Mouse (Mus musculus) heart, embryonic 11.5 days (tissue): ENCODE data around the gene D1Pas1. TPM values are rescaled to one million over a fixed set of nuclear protein-coding genes. Genes with fewer than 3 reads are reported as not detected.

Source experiments
- ATAC-seq: fragments of 200-750 bp; cut with Nextera tagmentation; replicated peaks from 2 replicates; pipeline ENCODE4 v1.8.0; 2017; ENCODE audit warnings: moderate library complexity; ENCODE audit not compliant: insufficient number of reproducible peaks, low FRiP score, low TSS enrichment
- H3K27ac ChIP-seq: fragments of 300-500 bp; sonication (generic); 2 replicates; pipeline ENCODE4 v1.5.1; 2014; ENCODE audit warnings: mild to moderate bottlenecking, low read depth, low read length
- H3K27me3 ChIP-seq: fragments of 300-500 bp; sonication (generic); 2 replicates; pipeline ENCODE4 v1.6.1; 2014; ENCODE audit warnings: mild to moderate bottlenecking, low read length, mixed read lengths; ENCODE audit not compliant: control insufficient read depth, insufficient read depth
- H3K36me3 ChIP-seq: fragments of 300-500 bp; sonication (generic); 2 replicates; pipeline ENCODE4 v1.6.1; 2014; ENCODE audit warnings: mild to moderate bottlenecking, low read length, moderate library complexity, mixed read lengths; ENCODE audit not compliant: control insufficient read depth, insufficient read depth
- H3K4me1 ChIP-seq: fragments of 300-500 bp; sonication (generic); 2 replicates; pipeline ENCODE4 v1.6.1; 2014; ENCODE audit warnings: low read length; ENCODE audit not compliant: control insufficient read depth, insufficient read depth
- H3K4me2 ChIP-seq: fragments of 300-500 bp; sonication (generic); 2 replicates; pipeline ENCODE4 v1.6.1; 2014; ENCODE audit warnings: mild to moderate bottlenecking, moderate library complexity
- H3K4me3 ChIP-seq: fragments of 300-500 bp; sonication (generic); 2 replicates; pipeline ENCODE4 v1.5.1; 2014; ENCODE audit warnings: low read depth, low read length
- H3K9ac ChIP-seq: fragments of 300-500 bp; sonication (generic); 2 replicates; pipeline ENCODE4 v1.6.1; 2014; ENCODE audit warnings: mild to moderate bottlenecking, low read depth, low read length, moderate library complexity
- H3K9me3 ChIP-seq: fragments of 300-500 bp; sonication (generic); replicated peaks from 2 replicates; pipeline ENCODE4 v1.6.1; 2016; ENCODE audit warnings: low read length; ENCODE audit not compliant: control insufficient read depth
- whole genome bisulfite sequencing: fragments of 180-500 bp; shearing (Covaris S2); extraction: QIAGEN DNeasy Blood & Tissue Kit; methylation state at CpG from one replicate; pipeline ENCODE4 v1.1.7; 2014; ENCODE audit not compliant: insufficient replicate concordance; 5-methylcytosine and 5-hydroxymethylcytosine counted together
- polyA plus RNA-seq: library from polyadenylated mRNA; unstranded; fragments of >200 nt; fragmentation: Nextera tagmentation; extraction: Ambion mirVana; gene quantifications from 2 replicates; pipeline ENCODE4 v1.2.1, GENCODE M21; 2014

Gene D1Pas1
- polyA plus RNA-seq, 1 experiment from 2014 or later: 0.21 TPM

- 0 out of 2 replicates have a peak, but pooled peaks cover under 1% of the 10 kb centered on the region for H3K9me3 ChIP-seq
- H3K27ac ChIP-seq: no peak overlapping the region
- no peaks in the 10 kb centered on the region for H3K4me1 ChIP-seq
- WGBS: 87% methylated on average over 21 of the region's 21 CpGs
- ATAC-seq: no peak
- H3K36me3 ChIP-seq: no peaks in the 10 kb centered on the region
- no peak overlapping the region for H3K9ac ChIP-seq
- no peaks in the 10 kb centered on the region for H3K27me3 ChIP-seq
- no peak overlapping the region for H3K4me2 ChIP-seq
- H3K4me3 ChIP-seq: no peak overlapping the region
These were observed 30.5 kb downstream of the D1Pas1 start for GRCm38 (mm10) chr1:186997596-186998304.

GRCm38 (mm10) chr1:187003441-187003861 lies 36.2 kb downstream of the D1Pas1 start:
- H3K4me2 ChIP-seq: no peak overlapping the region
- H3K9ac ChIP-seq: no peak overlapping the region
- no peak overlapping the region for H3K27ac ChIP-seq
- 74% methylated on average over 7 of the region's 7 CpGs for WGBS
- no peaks in the 10 kb centered on the region for H3K9me3 ChIP-seq
- H3K27me3 ChIP-seq: no peaks in the 10 kb centered on the region
- H3K4me1 ChIP-seq: no peaks in the 10 kb centered on the region
- no peaks in the 10 kb centered on the region for H3K36me3 ChIP-seq
- H3K4me3 ChIP-seq: no peak overlapping the region
- no peak for ATAC-seq

- H3K9me3 ChIP-seq: no peaks in the 10 kb centered on the region
These were observed 37.1 kb downstream of the D1Pas1 start for GRCm38 (mm10) chr1:187004306-187004705.

GRCm38 (mm10) chr1:187006227-187006925 lies 39.2 kb downstream of the D1Pas1 start:
- Histone ChIP-seq H3K4me1 (no peaks in the 10 kb centered on the region), H3K27ac (no peak overlapping the region), H3K27me3 (no peaks in the 10 kb centered on the region), H3K9ac (no peak overlapping the region), H3K9me3 (no peaks in the 10 kb centered on the region), H3K4me3 (no peak overlapping the region), H3K4me2 (no peak overlapping the region), H3K36me3 (no peaks in the 10 kb centered on the region)
- ATAC-seq: no peak
- WGBS: 72% methylated on average over 14 of the region's 14 CpGs

More at GRCm38 (mm10) chr1:187004306-187004705, 37.1 kb downstream of the D1Pas1 start:
- Histone ChIP-seq H3K27me3 (no peaks in the 10 kb centered on the region), H3K4me1 (no peaks in the 10 kb centered on the region), H3K9ac (no peak overlapping the region), H3K27ac (no peak overlapping the region), H3K36me3 (no peaks in the 10 kb centered on the region), H3K4me3 (no peak overlapping the region), H3K4me2 (no peak overlapping the region)
- WGBS: 94% methylated on average over 1 of the region's 1 CpGs
- no peak for ATAC-seq

- H3K27ac ChIP-seq: no peak overlapping the region
- H3K4me3 ChIP-seq: no peak overlapping the region
- H3K4me2 ChIP-seq: no peak overlapping the region
- H3K9me3 ChIP-seq: no peaks in the 10 kb centered on the region
- 86% methylated on average over 7 of the region's 7 CpGs for WGBS
- H3K27me3 ChIP-seq: no peaks in the 10 kb centered on the region
- H3K9ac ChIP-seq: no peak overlapping the region
- no peaks in the 10 kb centered on the region for H3K36me3 ChIP-seq
- no peaks in the 10 kb centered on the region for H3K4me1 ChIP-seq
- no peak for ATAC-seq
These were observed 41.0 kb downstream of the D1Pas1 start for GRCm38 (mm10) chr1:187008236-187008635.

- Histone ChIP-seq H3K9me3 (no peaks in the 10 kb centered on the region), H3K4me3 (no peak overlapping the region), H3K4me2 (no peak overlapping the region), H3K36me3 (no peaks in the 10 kb centered on the region), H3K27me3 (no peaks in the 10 kb centered on the region), H3K27ac (no peak overlapping the region), H3K4me1 (no peaks in the 10 kb centered on the region), H3K9ac (no peak overlapping the region)
- no peak for ATAC-seq
- 80% methylated on average over 11 of the region's 11 CpGs for WGBS
These were observed 42.9 kb downstream of the D1Pas1 start for GRCm38 (mm10) chr1:187010071-187010470.

- H3K36me3 ChIP-seq: no peaks in the 10 kb centered on the region
- H3K4me1 ChIP-seq: no peaks in the 10 kb centered on the region
- no peak overlapping the region for H3K27ac ChIP-seq
- H3K9ac ChIP-seq: no peak overlapping the region
- H3K27me3 ChIP-seq: no peaks in the 10 kb centered on the region
- H3K4me2 ChIP-seq: no peak overlapping the region
- WGBS: 89% methylated on average over 4 of the region's 4 CpGs
- H3K4me3 ChIP-seq: no peak overlapping the region
- ATAC-seq: no peak
- no peaks in the 10 kb centered on the region for H3K9me3 ChIP-seq
These were observed 44.4 kb downstream of the D1Pas1 start for GRCm38 (mm10) chr1:187011601-187012000.

- no peaks in the 10 kb centered on the region for H3K9me3 ChIP-seq
- 87% methylated on average over 2 of the region's 2 CpGs for WGBS
- H3K4me2 ChIP-seq: no peak overlapping the region
- H3K9ac ChIP-seq: no peak overlapping the region
- no peak overlapping the region for H3K4me3 ChIP-seq
- H3K27ac ChIP-seq: no peak overlapping the region
- H3K27me3 ChIP-seq: no peaks in the 10 kb centered on the region
- no peaks in the 10 kb centered on the region for H3K4me1 ChIP-seq
- no peak for ATAC-seq
- no peaks in the 10 kb centered on the region for H3K36me3 ChIP-seq
These were observed 46.9 kb downstream of the D1Pas1 start for GRCm38 (mm10) chr1:187014141-187014540.
